Mouse (Mus musculus) stomach, postnatal 0 days (tissue): ENCODE measurements around the gene Rnf6.

Source experiments
- CTCF ChIP-seq: IDR thresholded peaks from 2 replicates; pipeline ENCODE4 v1.5.1; 2016; ENCODE audit warnings: antibody characterized with exemption, low read depth, mild to moderate bottlenecking, moderate library complexity
- EP300 ChIP-seq: optimal IDR thresholded peaks from 2 replicates; pipeline ENCODE3; 2016; ENCODE audit warnings: antibody characterized with exemption

DNA sequence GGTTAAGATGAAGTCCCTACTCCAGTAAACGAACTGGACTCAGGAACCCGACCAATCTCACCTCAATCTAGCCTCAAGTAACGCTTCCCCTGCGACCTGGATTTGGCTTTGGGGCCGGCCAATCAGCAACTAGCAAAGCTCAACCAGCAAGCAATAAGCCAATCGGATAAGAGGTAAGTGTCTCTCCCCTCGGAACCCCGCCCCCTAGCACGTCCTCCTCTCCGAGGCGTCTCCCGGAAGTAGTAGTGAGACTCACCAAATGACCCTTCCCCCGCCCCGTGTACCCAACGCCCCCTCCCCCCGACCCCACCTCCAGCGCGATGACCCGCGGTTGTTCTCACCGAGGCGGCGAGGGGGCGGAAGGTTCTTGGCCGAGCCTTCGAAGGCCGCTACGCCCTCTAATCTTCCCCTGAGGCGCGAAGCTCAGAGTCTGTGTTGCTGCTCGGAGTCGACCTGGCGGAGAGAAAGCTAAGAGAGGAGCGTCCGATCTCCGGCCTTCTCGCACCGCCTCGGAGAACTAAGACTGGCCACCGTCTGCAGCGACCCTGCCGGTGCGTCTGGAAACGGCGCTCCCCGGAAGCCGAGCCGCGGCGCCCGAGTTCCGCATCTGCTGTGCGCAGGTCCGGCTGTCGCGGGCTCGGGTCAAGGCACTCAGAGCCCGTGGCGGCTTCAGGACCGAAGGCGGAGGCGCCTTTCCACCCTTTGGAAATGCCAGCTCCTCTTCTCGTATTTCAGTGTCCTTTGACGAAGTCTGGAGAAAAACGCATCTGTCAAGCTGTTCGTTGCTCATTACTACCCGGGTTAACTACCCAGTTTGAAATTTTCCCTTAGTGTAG, at the start of gene Rnf6:
- peak; percentile 51 for TF ChIP-seq CTCF
- TF ChIP-seq EP300 = no peak
